Mouse (Mus musculus) liver, postnatal 0 days (tissue): ENCODE data around the gene Klf4. TPM values are rescaled to one million over a fixed set of nuclear protein-coding genes. Genes with fewer than 3 reads are reported as not detected.

ENCODE experiments used
- ATAC-seq: fragments of 200-750 bp; cut with Nextera tagmentation; 2 replicates; pipeline ENCODE4 v1.8.0; 2017; ENCODE audit warnings: mild to moderate bottlenecking, moderate library complexity
- DNase-seq: peaks from one replicate; pipeline ENCODE4 v3.0.0-alpha.2; 2016
- H3K27ac ChIP-seq: fragments of 300-500 bp; sonication (generic); 2 replicates; pipeline ENCODE4 v1.5.1; 2014; ENCODE audit warnings: antibody characterized with exemption, moderate library complexity, mild to moderate bottlenecking, low read depth
- H3K27me3 ChIP-seq: fragments of 300-500 bp; sonication (generic); 2 replicates; pipeline ENCODE4 v1.6.1; 2014; ENCODE audit warnings: low read length, control low read depth, mixed read lengths; ENCODE audit not compliant: insufficient read depth
- H3K36me3 ChIP-seq: fragments of 300-500 bp; sonication (generic); replicated peaks from 2 replicates; pipeline ENCODE4 v1.6.1; 2014; ENCODE audit warnings: mild to moderate bottlenecking, control low read depth, low read length, moderate library complexity, mixed read lengths; ENCODE audit not compliant: insufficient read depth
- H3K4me1 ChIP-seq: fragments of 300-500 bp; sonication (generic); 2 replicates; pipeline ENCODE4 v1.6.1; 2014; ENCODE audit warnings: antibody characterized with exemption, mild to moderate bottlenecking, control low read depth; ENCODE audit not compliant: insufficient read depth
- H3K4me2 ChIP-seq: fragments of 300-500 bp; sonication (generic); 2 replicates; pipeline ENCODE4 v1.6.1; 2014; ENCODE audit warnings: low read depth, mild to moderate bottlenecking, low read length, moderate library complexity, mixed read lengths
- H3K4me3 ChIP-seq: fragments of 300-500 bp; sonication (generic); 2 replicates; pipeline ENCODE4 v1.5.1; 2014; ENCODE audit warnings: low read depth, low read length
- H3K9ac ChIP-seq: fragments of 300-500 bp; sonication (generic); replicated peaks from 2 replicates; pipeline ENCODE4 v1.6.1; 2014; ENCODE audit warnings: mild to moderate bottlenecking, moderate library complexity
- H3K9me3 ChIP-seq: fragments of 300-500 bp; sonication (generic); 2 replicates; pipeline ENCODE4 v1.6.1; 2016; ENCODE audit warnings: mild to moderate bottlenecking, control low read depth, low read length, mixed read lengths
- CTCF ChIP-seq: sonication (generic); IDR thresholded peaks from 2 replicates; pipeline ENCODE4 v1.5.1; 2016; ENCODE audit warnings: antibody characterized with exemption, low read depth
- EP300 ChIP-seq: IDR thresholded peaks from 2 replicates; pipeline ENCODE4 v1.6.1; 2016; ENCODE audit warnings: antibody characterized with exemption, low read depth, mild to moderate bottlenecking
- WGBS: fragments of 180-500 bp; shearing (Covaris S2); extraction: QIAGEN DNeasy Blood & Tissue Kit; methylation state at CpG from one replicate; pipeline ENCODE4 v1.1.7; 2014; ENCODE audit not compliant: insufficient replicate concordance; 5-methylcytosine and 5-hydroxymethylcytosine counted together
- polyA plus RNA-seq: library from polyadenylated mRNA; unstranded; fragments of >200 nt; fragmentation: Nextera tagmentation; extraction: Ambion mirVana; gene quantifications from 2 replicates; pipeline ENCODE4 v1.2.1, GENCODE M21; 2015

The Klf4 gene
- 1.1 and 1.4 TPM in 2 replicates for polyA plus RNA-seq

DNA sequence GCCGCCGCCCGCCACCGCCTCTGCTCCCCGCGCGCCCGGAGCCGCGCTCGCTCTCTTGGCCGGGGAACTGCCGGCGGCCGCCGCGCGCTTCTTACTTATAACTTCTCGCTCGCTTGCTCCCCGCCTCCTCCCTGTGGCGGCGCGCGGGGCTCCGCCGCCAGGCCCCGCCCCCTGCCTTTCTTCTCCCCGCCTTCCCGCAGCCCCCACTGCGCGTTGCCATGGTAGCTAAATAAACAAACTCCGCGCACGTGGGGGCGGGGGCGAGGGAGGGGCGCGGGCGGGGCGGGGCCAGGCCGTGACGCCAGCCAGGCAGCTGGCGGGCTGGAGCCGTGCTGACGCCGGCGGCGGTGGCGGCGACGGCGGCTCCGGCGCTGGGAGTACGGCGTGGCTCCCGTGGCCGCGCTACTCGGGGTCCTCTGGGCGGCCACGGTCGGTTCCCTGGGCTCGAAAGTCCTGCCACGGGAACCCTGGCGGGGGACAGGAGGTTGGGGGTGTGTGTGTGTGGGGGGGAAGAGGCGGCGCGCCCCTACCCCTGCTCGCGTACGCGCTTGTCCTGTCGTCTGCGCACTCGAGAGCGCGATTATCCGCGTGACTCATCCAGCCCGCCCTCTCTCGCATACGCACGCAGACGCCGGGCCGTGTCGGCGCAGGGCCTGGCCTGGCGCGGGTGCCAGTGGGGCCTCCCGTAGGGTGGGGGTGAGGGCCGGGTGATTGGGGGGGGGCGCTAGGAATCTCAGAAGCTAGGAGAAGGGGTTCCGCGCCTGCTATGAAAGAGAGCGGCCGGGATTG, at the start of gene Klf4:
Klf4 (minus strand) TSS at position 60 of the 789 bp plus-strand sequence.
- peaks cover 24% of the 10 kb centered on the region for H3K4me1 ChIP-seq
- H3K36me3 ChIP-seq, result no peaks in the 10 kb centered on the region
- DNase-seq (peak; percentile 89), ATAC-seq (peak; percentile 86)
- peaks cover 76% of the 10 kb centered on the region for H3K27me3 ChIP-seq
- 1% methylated on average over 49 of the region's 99 CpGs for WGBS
- peak within 1 kb of the TSS; percentile 36 for H3K9ac ChIP-seq
- H3K27ac ChIP-seq, result peak within 1 kb of the TSS; percentile 29
- H3K4me3 ChIP-seq, result peak within 1 kb of the TSS; percentile 56
- H3K4me2 ChIP-seq, result peak within 1 kb of the TSS; percentile 86
- TF ChIP-seq CTCF (no peak), EP300 (no peak)
- no peaks in the 10 kb centered on the region for H3K9me3 ChIP-seq

DNA sequence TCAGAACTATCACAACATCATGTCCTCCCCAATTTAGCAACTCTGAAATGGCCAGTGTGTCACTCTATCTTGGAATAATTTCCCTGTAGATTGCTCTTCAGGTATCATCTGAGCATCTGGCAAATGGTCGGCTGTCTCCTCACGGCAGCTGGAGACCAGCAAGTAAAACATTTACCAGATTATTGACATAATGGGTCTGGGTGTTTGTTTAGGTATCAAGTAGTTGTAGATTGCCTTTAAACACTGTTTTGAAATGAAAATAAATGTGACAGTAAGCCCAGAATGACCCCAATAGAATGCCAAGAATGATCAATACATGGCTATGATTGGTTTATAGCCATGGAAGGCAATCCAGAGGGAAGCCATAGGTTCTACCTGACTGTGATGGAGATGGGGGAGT, 39.2 kb upstream of the Klf4 start:
- ATAC-seq, result peak; percentile 56
- H3K27me3 ChIP-seq, result peaks cover 61% of the 10 kb centered on the region

DNA sequence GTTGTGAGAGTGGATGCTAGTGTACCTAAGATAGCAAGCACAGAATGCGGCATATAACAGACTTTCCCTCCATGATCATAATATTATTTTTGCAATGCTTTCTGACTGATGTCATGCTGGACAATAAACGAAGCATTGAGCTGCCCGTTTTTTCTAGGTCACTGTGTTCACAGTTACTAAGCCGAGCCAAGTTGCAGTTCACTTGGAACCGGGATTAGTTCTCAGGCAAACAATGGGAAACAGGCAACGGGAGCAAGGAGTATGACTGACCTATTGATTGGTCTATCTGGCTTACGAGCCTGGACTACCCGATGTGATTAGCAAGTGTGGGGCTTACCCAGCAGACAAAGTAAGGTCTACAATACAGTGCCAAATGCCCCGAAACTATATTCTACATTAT, 35.7 kb upstream of the Klf4 start:
- Histone ChIP-seq H3K9ac (no peak overlapping the region), H3K36me3 (no peaks in the 10 kb centered on the region), H3K4me1 (no peaks in the 10 kb centered on the region), H3K27me3 (peaks cover 63% of the 10 kb centered on the region), H3K4me2 (no peak overlapping the region), H3K4me3 (no peak overlapping the region), H3K27ac (no peak overlapping the region), H3K9me3 (no peaks in the 10 kb centered on the region)
- WGBS, result 67% methylated on average over 9 of the region's 9 CpGs
- ATAC-seq (no peak), DNase-seq (no peak)
- TF ChIP-seq CTCF (no peak), EP300 (no peak)

More for the DNA sequence above, 39.2 kb upstream of the Klf4 start:
- Histone ChIP-seq H3K9ac (no peak overlapping the region), H3K4me2 (no peak overlapping the region), H3K4me3 (no peak overlapping the region), H3K9me3 (no peaks in the 10 kb centered on the region), H3K4me1 (no peaks in the 10 kb centered on the region), H3K27ac (no peak overlapping the region), H3K36me3 (no peaks in the 10 kb centered on the region)
- WGBS, result 52% methylated on average over 2 of the region's 2 CpGs
- no peak for TF ChIP-seq CTCF
- TF ChIP-seq EP300, result no peak
- DNase-seq, result no peak

DNA sequence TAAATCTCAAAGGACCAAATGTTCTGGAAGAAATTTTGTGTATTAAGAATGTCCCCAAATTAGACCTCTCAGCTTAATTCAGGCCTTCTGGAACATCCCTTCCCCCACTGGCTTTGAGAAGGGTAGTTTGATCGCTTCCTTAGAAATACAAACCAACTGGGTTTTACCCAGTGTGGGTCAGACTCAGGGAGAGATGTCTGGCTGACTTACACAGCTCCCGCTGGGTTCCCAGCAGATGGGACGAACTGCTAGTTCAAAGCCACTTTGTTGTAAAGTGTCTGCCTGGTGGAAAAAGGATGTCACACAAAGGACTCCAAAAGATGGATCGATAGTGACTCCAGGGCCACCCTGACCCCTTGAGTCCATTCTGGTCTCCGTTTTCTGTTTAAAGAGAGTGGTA, 35.3 kb upstream of the Klf4 start:
- no peaks in the 10 kb centered on the region for H3K36me3 ChIP-seq
- no peaks in the 10 kb centered on the region for H3K9me3 ChIP-seq
- no peak overlapping the region for H3K9ac ChIP-seq
- no peak overlapping the region for H3K4me2 ChIP-seq
- H3K4me3 ChIP-seq, result no peak overlapping the region
- H3K27me3 ChIP-seq, result peaks cover 60% of the 10 kb centered on the region
- no peak for ATAC-seq
- no peak overlapping the region for H3K27ac ChIP-seq
- TF ChIP-seq EP300 (no peak), CTCF (no peak)
- no peaks in the 10 kb centered on the region for H3K4me1 ChIP-seq
- 70% methylated on average over 5 of the region's 5 CpGs for WGBS
- DNase-seq, result no peak

DNA sequence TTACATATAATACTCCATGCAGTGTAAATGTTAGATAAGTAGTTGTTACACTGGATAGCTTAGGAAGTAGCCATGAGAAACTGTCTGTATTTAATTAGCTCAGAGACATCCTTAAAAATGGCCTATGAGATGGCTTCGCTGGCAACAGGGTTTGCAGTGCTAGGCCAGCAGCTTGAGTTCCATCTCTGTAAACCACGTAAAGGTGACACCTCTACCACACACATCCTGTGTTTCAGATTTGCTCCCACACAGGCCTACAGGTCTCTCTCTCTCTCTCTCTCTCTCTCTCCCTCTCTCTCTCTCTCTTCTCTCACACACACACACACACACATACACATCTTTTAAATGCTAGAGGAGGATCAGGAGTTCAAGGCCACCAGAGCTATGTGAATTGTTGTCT, 32.1 kb upstream of the Klf4 start:
- WGBS, result 65% methylated on average over 2 of the region's 2 CpGs
- H3K9me3 ChIP-seq, result peaks cover 9% of the 10 kb centered on the region
- no peak overlapping the region for H3K4me2 ChIP-seq
- peaks cover 54% of the 10 kb centered on the region for H3K27me3 ChIP-seq
- ATAC-seq (no peak), DNase-seq (no peak)
- H3K9ac ChIP-seq, result no peak overlapping the region
- no peak for TF ChIP-seq CTCF
- no peak for TF ChIP-seq EP300
- no peak overlapping the region for H3K27ac ChIP-seq
- no peak overlapping the region for H3K4me3 ChIP-seq
- H3K4me1 ChIP-seq, result no peaks in the 10 kb centered on the region
- no peaks in the 10 kb centered on the region for H3K36me3 ChIP-seq

DNA sequence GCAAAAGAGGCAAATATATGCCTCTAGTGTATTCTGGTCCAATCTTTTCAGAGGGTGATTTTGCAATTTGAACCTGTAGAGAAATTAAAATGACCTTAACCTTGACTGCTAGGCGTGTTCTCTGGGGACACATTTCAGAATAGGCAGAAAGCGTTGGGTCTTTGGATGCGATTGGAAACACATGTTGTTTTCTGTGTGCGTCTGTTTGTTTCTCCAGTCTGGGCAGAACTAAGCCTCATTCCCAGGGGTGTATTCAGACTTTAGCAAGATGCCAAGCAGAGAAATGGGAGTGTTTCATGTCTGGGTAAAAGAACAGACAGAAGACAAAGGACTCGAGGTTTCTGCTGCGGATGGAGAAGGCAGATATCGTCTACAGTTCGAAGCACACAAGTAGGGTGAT, 30.8 kb upstream of the Klf4 start:
- no peak for DNase-seq
- TF ChIP-seq CTCF (no peak), EP300 (no peak)
- Histone ChIP-seq H3K4me3 (no peak overlapping the region), H3K27ac (no peak overlapping the region), H3K36me3 (no peaks in the 10 kb centered on the region), H3K27me3 (peaks cover 46% of the 10 kb centered on the region), H3K9me3 (peaks cover 12% of the 10 kb centered on the region), H3K4me2 (no peak overlapping the region), H3K9ac (no peak overlapping the region), H3K4me1 (no peaks in the 10 kb centered on the region)
- 85% methylated on average over 8 of the region's 8 CpGs for WGBS
- no peak for ATAC-seq
